ENCODE assay signal across 8 mouse cellular contexts in the genomic region with DNA sequence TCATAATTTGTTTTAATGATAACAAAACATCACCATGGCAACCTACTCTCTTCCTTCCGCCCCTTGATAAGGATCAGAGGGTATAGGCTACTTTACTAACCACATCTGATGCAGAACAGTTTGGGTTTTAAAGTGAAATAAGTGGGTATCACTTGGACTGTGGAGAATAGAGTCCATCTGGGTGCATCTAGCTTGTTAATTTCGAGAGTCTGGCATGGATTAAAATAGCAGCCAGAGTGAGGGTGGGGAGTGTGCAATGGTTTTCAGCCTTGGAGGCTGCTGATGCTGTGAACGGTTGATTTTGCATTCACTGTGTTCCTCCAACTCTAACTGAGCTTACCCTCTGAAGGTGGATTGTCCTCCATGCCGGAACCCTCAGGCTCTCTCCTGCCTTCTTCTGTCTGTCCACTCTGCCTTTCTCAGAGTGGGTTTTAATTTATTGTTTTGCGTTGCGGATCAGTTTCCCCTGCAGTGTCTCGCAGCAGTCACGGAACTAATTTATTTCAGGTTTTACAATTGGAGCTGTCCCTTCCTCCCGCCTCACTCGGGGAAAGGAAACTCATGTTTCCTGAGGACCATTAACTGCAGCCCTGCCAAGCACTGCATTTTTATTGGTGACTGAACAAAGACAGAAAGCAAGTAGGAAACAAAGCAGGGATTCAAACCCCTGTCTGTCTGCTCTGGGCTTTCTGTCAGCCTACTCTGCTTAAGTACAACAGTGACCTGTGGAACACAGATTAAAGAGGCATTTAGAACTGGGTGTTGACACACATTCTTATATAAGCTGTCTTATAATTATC. TPM values are rescaled to one million over a fixed set of nuclear protein-coding genes. Genes with fewer than 3 reads are reported as not detected.
DNase-seq lines count a peak whose midpoint lies in the region; ATAC-seq and TF ChIP-seq lines count a peak whose summit lies in the region.

No protein-coding gene starts in this region.

- H3K27me3 ChIP-seq in kidney, embryonic 14.5 days (ENCODE audit: control insufficient read depth, insufficient read depth, low read length): no peaks in the 10 kb centered on the region

- no peak for DNase-seq in gastrocnemius, adult 2 months
- no peak for DNase-seq in gastrocnemius, postnatal 10 days
- peak; percentile 54 to 59 for DNase-seq in right cerebral cortex, postnatal 10 days (ENCODE audit: low spot score in 2 of 2)
- no peak for DNase-seq in right cerebral cortex, postnatal 25 days
- peak; percentile 29 to 57 for DNase-seq in natural killer cell, adult 2 months (ENCODE audit: low spot score in 2 of 2)
- no peak for DNase-seq in adrenal gland, adult 18-20 months (ENCODE audit: low spot score in 2 of 2)
- DNase-seq in thymus, adult 18-20 months: no peak

- peak; percentile 20; the same call in 1 of the 2 replicates for ATAC-seq in kidney, embryonic 14.5 days (ENCODE audit: low FRiP score, low TSS enrichment)

- WGBS in kidney, embryonic 14.5 days: 5% methylated on average over 10 of the region's 10 CpGs

- TF ChIP-seq CTCF in gastrocnemius, adult 2 months (IDR thresholded peaks at IDR 0.05): no peak

- peaks cover 81% of the 10 kb centered on the region for H3K4me1 ChIP-seq in kidney, embryonic 14.5 days (ENCODE audit: control insufficient read depth, insufficient read depth, low read length)

- intact Hi-C loops in gastrocnemius, adult 2 months (cut with DNase I): no loop called here

- no peaks in the 10 kb centered on the region for H3K36me3 ChIP-seq in kidney, embryonic 14.5 days (ENCODE audit: control insufficient read depth, insufficient read depth, low read length)

- H3K27ac ChIP-seq in gastrocnemius, adult 2 months: peak overlapping the region; percentile 95
- peak overlapping the region; percentile 72; the same call in 1 of the 2 replicates for H3K27ac ChIP-seq in kidney, embryonic 14.5 days (ENCODE audit: low read depth, low read length)

- H3K9ac ChIP-seq in kidney, embryonic 14.5 days (ENCODE audit: low read depth, low read length): peak overlapping the region; percentile 37; the same call in 1 of the 2 replicates

- H3K4me2 ChIP-seq in kidney, embryonic 14.5 days (replicated peaks; ENCODE audit: low read depth, low read length): peak overlapping the region; percentile 27; the same call in 1 of the 2 replicates

- H3K9me3 ChIP-seq in kidney, embryonic 14.5 days (ENCODE audit: control insufficient read depth, low read length): no peaks in the 10 kb centered on the region; the same call in none of the 2 replicates

- H3K4me3 ChIP-seq in gastrocnemius, adult 2 months: peak overlapping the region; percentile 36
- H3K4me3 ChIP-seq in kidney, embryonic 14.5 days (ENCODE audit: low read length): no peak overlapping the region; the same call in 1 of the 2 replicates

RNA-seq across cellular contexts. Expression of a gene that starts 40.4 kb away (rescaled TPM):
- total RNA-seq in gastrocnemius, adult 2 months (2021): 10 to 100 TPM; 85.1 to 87.6 TPM
- total RNA-seq in gastrocnemius, postnatal 10 days (2021): 100 to 1,000 TPM; 161 to 185 TPM
- 131 and 224 TPM in 2 replicates for polyA plus RNA-seq in kidney, embryonic 14.5 days (2014; fragmentation: Nextera tagmentation; extraction: Ambion mirVana)
- total RNA-seq in adrenal gland, adult 18-20 months (2021): 10 to 100 TPM; 31.9 to 41.2 TPM

Comparison
In these comparisons a context has a peak if more than half of its experiments do, and no peak if none do; other contexts are left out.
1. DNase-seq: peak in right cerebral cortex, postnatal 10 days (2 of 2) and natural killer cell, adult 2 months (2 of 2); none in gastrocnemius, adult 2 months (single experiment), gastrocnemius, postnatal 10 days (single experiment), right cerebral cortex, postnatal 25 days (single experiment), adrenal gland, adult 18-20 months (0 of 2) and thymus, adult 18-20 months (0 of 2).